Mouse (Mus musculus): ENCODE data around the gene Olfr1362. TPM values are rescaled to one million over a fixed set of nuclear protein-coding genes. Genes with fewer than 3 reads are reported as not detected.

Gene Olfr1362
- not detected for polyA plus RNA-seq (2014; fragmentation: Illumina TruSeq; extraction: RNeasy Lipid Tissue Mini Kit (QIAGEN cat#74804); ENCODE audit: low read depth, low replicate concordance)

DNA sequence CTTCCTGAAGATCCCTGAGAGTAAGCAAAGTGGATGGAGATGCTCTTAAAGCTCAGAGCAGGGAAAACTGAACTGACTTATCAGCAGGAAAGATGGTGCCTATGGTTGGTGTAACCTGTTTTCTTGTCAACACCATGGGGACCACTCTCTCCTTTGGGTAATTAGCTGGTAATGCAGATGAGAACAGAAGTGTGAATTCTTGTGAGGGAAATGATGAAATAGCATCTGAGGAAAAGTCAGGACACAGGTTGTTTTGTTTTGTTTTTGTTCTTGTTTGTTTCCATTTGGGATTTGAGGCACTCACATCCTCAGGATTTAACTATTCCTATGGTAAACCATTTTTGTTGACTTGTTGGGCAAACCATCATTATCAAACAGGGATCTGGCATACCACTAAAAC is at the start of gene Olfr1362:
TSS of gene Olfr1362 (minus strand) at position 101 of the 400 bp plus-strand sequence.

DNA sequence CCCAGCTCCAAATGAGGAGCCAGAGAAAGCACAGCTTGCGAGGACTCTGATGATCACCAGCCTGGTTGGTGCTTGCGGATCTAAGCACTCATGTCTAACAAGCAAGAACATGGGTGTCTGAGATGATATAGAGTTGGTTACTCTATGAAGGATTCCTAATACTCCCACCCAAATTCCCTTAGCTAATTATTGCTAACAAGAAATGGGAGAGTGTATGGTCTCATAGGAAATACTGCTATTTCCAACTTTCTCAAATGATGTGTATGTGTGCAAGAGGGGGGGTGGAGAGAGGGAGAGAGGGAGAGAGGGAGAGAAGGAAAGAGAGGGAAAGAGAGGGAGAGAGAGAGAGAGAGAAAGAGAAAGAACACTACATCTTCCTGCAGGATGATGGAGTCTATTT is 49.5 kb upstream of the Olfr1362 start, which contains the start of gene Olfr1361:
TSS of gene Olfr1361 (minus strand) at position 101 of the 400 bp plus-strand sequence.

DNA sequence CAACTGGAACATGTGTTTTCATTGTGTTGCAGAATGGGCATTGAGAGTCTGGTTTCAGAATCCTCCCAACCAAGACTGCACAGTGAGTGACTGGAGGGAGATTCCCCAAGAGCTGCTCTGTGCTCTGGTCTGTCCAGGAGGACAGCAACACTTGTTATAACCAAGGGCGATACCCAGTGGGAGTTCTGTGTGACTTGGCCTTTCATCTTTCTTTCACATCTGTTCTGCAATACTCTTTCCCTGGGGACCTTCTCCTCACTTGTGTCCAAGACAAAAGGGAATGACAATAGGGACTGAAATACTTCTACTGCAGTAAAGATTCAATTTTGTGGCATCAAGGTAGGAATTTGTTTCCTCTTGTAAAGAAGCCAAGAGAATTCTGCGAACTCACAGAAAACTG is 28.6 kb upstream of the Olfr1362 start, which contains the start of gene Olfr11:
TSS of gene Olfr11 (minus strand) at position 101 of the 400 bp plus-strand sequence.

DNA sequence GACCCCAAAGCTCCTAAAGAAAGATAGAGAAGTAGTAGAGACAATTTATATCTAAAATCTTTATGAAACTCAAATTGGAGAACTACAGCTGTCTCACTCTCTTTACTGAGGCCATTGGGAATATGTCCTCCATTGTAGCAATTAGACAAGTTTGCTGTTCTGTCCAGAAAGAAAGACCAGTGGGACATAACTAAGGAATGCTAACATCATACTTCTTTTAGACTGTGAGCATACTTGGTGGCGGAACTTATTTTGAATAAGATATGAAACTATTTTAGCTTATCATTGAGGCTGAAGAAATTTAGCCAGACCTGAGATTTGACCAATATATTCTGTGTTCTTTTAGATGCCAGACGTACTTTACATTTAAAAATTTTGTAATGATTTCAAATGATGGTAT is 32.2 kb downstream of the Olfr1362 start, which contains the start of gene Olfr1364:
TSS of gene Olfr1364 (minus strand) at position 101 of the 400 bp plus-strand sequence.

Other genes with a start within 250 kb of the Olfr1362 start
- 88.2 TPM for gene Zkscan3, start 211.3 kb downstream of the Olfr1362 start, polyA plus RNA-seq (2014; fragmentation: Illumina TruSeq; extraction: RNeasy Lipid Tissue Mini Kit (QIAGEN cat#74804); ENCODE audit: low read depth, low replicate concordance)
- gene Pgbd1, start 173.0 kb downstream of the Olfr1362 start, polyA plus RNA-seq (2014; fragmentation: Illumina TruSeq; extraction: RNeasy Lipid Tissue Mini Kit (QIAGEN cat#74804); ENCODE audit: low read depth, low replicate concordance) = 4.0 TPM
- 95.7 TPM for gene Zscan26, start 160.3 kb downstream of the Olfr1362 start, polyA plus RNA-seq (2014; fragmentation: Illumina TruSeq; extraction: RNeasy Lipid Tissue Mini Kit (QIAGEN cat#74804); ENCODE audit: low read depth, low replicate concordance)
- 2.3 TPM for gene Nkapl, start 145.5 kb downstream of the Olfr1362 start, polyA plus RNA-seq (2014; fragmentation: Illumina TruSeq; extraction: RNeasy Lipid Tissue Mini Kit (QIAGEN cat#74804); ENCODE audit: low read depth, low replicate concordance)
- gene Zkscan4, start 135.1 kb downstream of the Olfr1362 start, polyA plus RNA-seq (2014; fragmentation: Illumina TruSeq; extraction: RNeasy Lipid Tissue Mini Kit (QIAGEN cat#74804); ENCODE audit: low read depth, low replicate concordance) = 1.8 TPM
- not detected for gene Gm10065, start 134.6 kb downstream of the Olfr1362 start, polyA plus RNA-seq (2014; fragmentation: Illumina TruSeq; extraction: RNeasy Lipid Tissue Mini Kit (QIAGEN cat#74804); ENCODE audit: low read depth, low replicate concordance)
- gene AK157302, start 118.8 kb downstream of the Olfr1362 start, polyA plus RNA-seq (2014; fragmentation: Illumina TruSeq; extraction: RNeasy Lipid Tissue Mini Kit (QIAGEN cat#74804); ENCODE audit: low read depth, low replicate concordance) = 5.3 TPM
- not detected for gene Gm11273, start 112.6 kb downstream of the Olfr1362 start, polyA plus RNA-seq (2014; fragmentation: Illumina TruSeq; extraction: RNeasy Lipid Tissue Mini Kit (QIAGEN cat#74804); ENCODE audit: low read depth, low replicate concordance)
- 41.5 TPM for gene Zkscan8, start 82.9 kb downstream of the Olfr1362 start, polyA plus RNA-seq (2014; fragmentation: Illumina TruSeq; extraction: RNeasy Lipid Tissue Mini Kit (QIAGEN cat#74804); ENCODE audit: low read depth, low replicate concordance)
- not detected for gene Olfr1366, start 71.2 kb downstream of the Olfr1362 start, polyA plus RNA-seq (2014; fragmentation: Illumina TruSeq; extraction: RNeasy Lipid Tissue Mini Kit (QIAGEN cat#74804); ENCODE audit: low read depth, low replicate concordance)
- gene Olfr1535, start 54.1 kb downstream of the Olfr1362 start, polyA plus RNA-seq (2014; fragmentation: Illumina TruSeq; extraction: RNeasy Lipid Tissue Mini Kit (QIAGEN cat#74804); ENCODE audit: low read depth, low replicate concordance) = not detected
- gene Olfr1364, start 32.3 kb downstream of the Olfr1362 start, polyA plus RNA-seq (2014; fragmentation: Illumina TruSeq; extraction: RNeasy Lipid Tissue Mini Kit (QIAGEN cat#74804); ENCODE audit: low read depth, low replicate concordance) = not detected
- not detected for gene Olfr11, start 28.5 kb upstream of the Olfr1362 start, polyA plus RNA-seq (2014; fragmentation: Illumina TruSeq; extraction: RNeasy Lipid Tissue Mini Kit (QIAGEN cat#74804); ENCODE audit: low read depth, low replicate concordance)
- gene Olfr1361, start 49.4 kb upstream of the Olfr1362 start, polyA plus RNA-seq (2014; fragmentation: Illumina TruSeq; extraction: RNeasy Lipid Tissue Mini Kit (QIAGEN cat#74804); ENCODE audit: low read depth, low replicate concordance) = not detected
- gene Olfr1360, start 63.4 kb upstream of the Olfr1362 start, polyA plus RNA-seq (2014; fragmentation: Illumina TruSeq; extraction: RNeasy Lipid Tissue Mini Kit (QIAGEN cat#74804); ENCODE audit: low read depth, low replicate concordance) = not detected
- not detected for gene Olfr1359, start 84.1 kb upstream of the Olfr1362 start, polyA plus RNA-seq (2014; fragmentation: Illumina TruSeq; extraction: RNeasy Lipid Tissue Mini Kit (QIAGEN cat#74804); ENCODE audit: low read depth, low replicate concordance)
- not detected for gene Hist1h2bl, start 102.1 kb upstream of the Olfr1362 start, polyA plus RNA-seq (2014; fragmentation: Illumina TruSeq; extraction: RNeasy Lipid Tissue Mini Kit (QIAGEN cat#74804); ENCODE audit: low read depth, low replicate concordance)
- not detected for gene Hist1h2ai, start 102.4 kb upstream of the Olfr1362 start, polyA plus RNA-seq (2014; fragmentation: Illumina TruSeq; extraction: RNeasy Lipid Tissue Mini Kit (QIAGEN cat#74804); ENCODE audit: low read depth, low replicate concordance)
- not detected for gene Hist1h3h, start 103.6 kb upstream of the Olfr1362 start, polyA plus RNA-seq (2014; fragmentation: Illumina TruSeq; extraction: RNeasy Lipid Tissue Mini Kit (QIAGEN cat#74804); ENCODE audit: low read depth, low replicate concordance)
- not detected for gene Hist1h2bm, start 108.0 kb upstream of the Olfr1362 start, polyA plus RNA-seq (2014; fragmentation: Illumina TruSeq; extraction: RNeasy Lipid Tissue Mini Kit (QIAGEN cat#74804); ENCODE audit: low read depth, low replicate concordance)
- gene Hist1h4j, start 121.0 kb upstream of the Olfr1362 start, polyA plus RNA-seq (2014; fragmentation: Illumina TruSeq; extraction: RNeasy Lipid Tissue Mini Kit (QIAGEN cat#74804); ENCODE audit: low read depth, low replicate concordance) = not detected
- not detected for gene Hist1h4k, start 136.5 kb upstream of the Olfr1362 start, polyA plus RNA-seq (2014; fragmentation: Illumina TruSeq; extraction: RNeasy Lipid Tissue Mini Kit (QIAGEN cat#74804); ENCODE audit: low read depth, low replicate concordance)
- gene Hist1h2ak, start 139.8 kb upstream of the Olfr1362 start, polyA plus RNA-seq (2014; fragmentation: Illumina TruSeq; extraction: RNeasy Lipid Tissue Mini Kit (QIAGEN cat#74804); ENCODE audit: low read depth, low replicate concordance) = not detected
- not detected for gene Hist1h2bn, start 140.1 kb upstream of the Olfr1362 start, polyA plus RNA-seq (2014; fragmentation: Illumina TruSeq; extraction: RNeasy Lipid Tissue Mini Kit (QIAGEN cat#74804); ENCODE audit: low read depth, low replicate concordance)
- gene Hist1h1b, start 166.6 kb upstream of the Olfr1362 start, polyA plus RNA-seq (2014; fragmentation: Illumina TruSeq; extraction: RNeasy Lipid Tissue Mini Kit (QIAGEN cat#74804); ENCODE audit: low read depth, low replicate concordance) = not detected
- gene Hist1h3i, start 169.3 kb upstream of the Olfr1362 start, polyA plus RNA-seq (2014; fragmentation: Illumina TruSeq; extraction: RNeasy Lipid Tissue Mini Kit (QIAGEN cat#74804); ENCODE audit: low read depth, low replicate concordance) = not detected
- gene Hist1h2an, start 173.2 kb upstream of the Olfr1362 start, polyA plus RNA-seq (2014; fragmentation: Illumina TruSeq; extraction: RNeasy Lipid Tissue Mini Kit (QIAGEN cat#74804); ENCODE audit: low read depth, low replicate concordance) = not detected
- not detected for gene Hist1h2bp, start 173.4 kb upstream of the Olfr1362 start, polyA plus RNA-seq (2014; fragmentation: Illumina TruSeq; extraction: RNeasy Lipid Tissue Mini Kit (QIAGEN cat#74804); ENCODE audit: low read depth, low replicate concordance)
- gene Hist1h2bq, start 196.2 kb upstream of the Olfr1362 start, polyA plus RNA-seq (2014; fragmentation: Illumina TruSeq; extraction: RNeasy Lipid Tissue Mini Kit (QIAGEN cat#74804); ENCODE audit: low read depth, low replicate concordance) = not detected
- gene Hist1h2ao, start 196.4 kb upstream of the Olfr1362 start, polyA plus RNA-seq (2014; fragmentation: Illumina TruSeq; extraction: RNeasy Lipid Tissue Mini Kit (QIAGEN cat#74804); ENCODE audit: low read depth, low replicate concordance) = not detected
- not detected for gene Hist1h4m, start 197.7 kb upstream of the Olfr1362 start, polyA plus RNA-seq (2014; fragmentation: Illumina TruSeq; extraction: RNeasy Lipid Tissue Mini Kit (QIAGEN cat#74804); ENCODE audit: low read depth, low replicate concordance)
- not detected for gene Hist1h4n, start 218.2 kb upstream of the Olfr1362 start, polyA plus RNA-seq (2014; fragmentation: Illumina TruSeq; extraction: RNeasy Lipid Tissue Mini Kit (QIAGEN cat#74804); ENCODE audit: low read depth, low replicate concordance)
- gene Hist1h2ap, start 219.5 kb upstream of the Olfr1362 start, polyA plus RNA-seq (2014; fragmentation: Illumina TruSeq; extraction: RNeasy Lipid Tissue Mini Kit (QIAGEN cat#74804); ENCODE audit: low read depth, low replicate concordance) = not detected
- 1.2 TPM for gene Hist1h2br, start 219.7 kb upstream of the Olfr1362 start, polyA plus RNA-seq (2014; fragmentation: Illumina TruSeq; extraction: RNeasy Lipid Tissue Mini Kit (QIAGEN cat#74804); ENCODE audit: low read depth, low replicate concordance)